ENCODE assay signal across 8 mouse cellular contexts in genomic region chr7:25241062-25241461, GRCm38 (mm10). TPM values are rescaled to one million over a fixed set of nuclear protein-coding genes. Genes with fewer than 3 reads are reported as not detected.
DNase-seq lines count a peak whose midpoint lies in the region; ATAC-seq lines count a peak whose summit lies in the region.

No protein-coding gene starts in this region.

- no peaks in the 10 kb centered on the region for H3K9me3 ChIP-seq in hindbrain, embryonic 11.5 days (ENCODE audit: control insufficient read depth, low read length)
- H3K9me3 ChIP-seq in hindbrain, embryonic 12.5 days (replicated peaks) = no peaks in the 10 kb centered on the region
- no peaks in the 10 kb centered on the region for H3K9me3 ChIP-seq in limb, embryonic 11.5 days (ENCODE audit: control insufficient read depth, low read length)

- WGBS in hindbrain, embryonic 11.5 days = 26% methylated on average over 2 of the region's 2 CpGs
- 26% methylated on average over 2 of the region's 2 CpGs for WGBS in hindbrain, embryonic 12.5 days
- WGBS in limb, embryonic 11.5 days = 21% methylated on average over 2 of the region's 2 CpGs

- no peaks in the 10 kb centered on the region for H3K27me3 ChIP-seq in hindbrain, embryonic 11.5 days (ENCODE audit: control insufficient read depth, insufficient read depth, low read length)
- H3K27me3 ChIP-seq in hindbrain, embryonic 12.5 days = no peaks in the 10 kb centered on the region
- no peaks in the 10 kb centered on the region for H3K27me3 ChIP-seq in limb, embryonic 11.5 days (ENCODE audit: control insufficient read depth, insufficient read depth, low read length)

- no peak for ATAC-seq in hindbrain, embryonic 11.5 days (ENCODE audit: low FRiP score)
- ATAC-seq in hindbrain, embryonic 12.5 days (ENCODE audit: low FRiP score) = no peak
- no peak for ATAC-seq in limb, embryonic 11.5 days (ENCODE audit: insufficient number of reproducible peaks, low FRiP score, low TSS enrichment, low read depth)
- ATAC-seq in granulocyte monocyte progenitor cell, adult 5-6 weeks (replicated peaks; ENCODE audit: poor library complexity, severe bottlenecking) = no peak

- no peaks in the 10 kb centered on the region for H3K36me3 ChIP-seq in hindbrain, embryonic 11.5 days (ENCODE audit: control insufficient read depth, insufficient read depth, low read length)
- H3K36me3 ChIP-seq in hindbrain, embryonic 12.5 days = peaks cover 15% of the 10 kb centered on the region
- peaks cover 8% of the 10 kb centered on the region for H3K36me3 ChIP-seq in limb, embryonic 11.5 days (ENCODE audit: control insufficient read depth, insufficient read depth, low read length)

- peak; percentile 54 for DNase-seq in hindbrain, embryonic 11.5 days (ENCODE audit: low spot score)
- DNase-seq in NIH3T3 (ENCODE audit: low read depth) = peak; percentile 93
- DNase-seq in forelimb bud, embryonic 11.5 days (ENCODE audit: low read depth, low spot score) = peak; percentile 43
- peak; percentile 81 for DNase-seq in heart, postnatal 4 days
- peak; percentile 57 for DNase-seq in limb, embryonic 11.5 days (ENCODE audit: low spot score)
- DNase-seq in right cerebral cortex, adult 18-20 months = peak; percentile 92

- no peaks in the 10 kb centered on the region; the same call in 1 of the 2 replicates for H3K4me1 ChIP-seq in hindbrain, embryonic 11.5 days (replicated peaks; ENCODE audit: control insufficient read depth, insufficient read depth, low read length)
- H3K4me1 ChIP-seq in hindbrain, embryonic 12.5 days = peaks cover 19% of the 10 kb centered on the region
- peaks cover 3% of the 10 kb centered on the region; the same call in 1 of the 2 replicates for H3K4me1 ChIP-seq in limb, embryonic 11.5 days (ENCODE audit: control insufficient read depth, insufficient read depth, low read length)

- H3K9ac ChIP-seq in hindbrain, embryonic 11.5 days (ENCODE audit: low read depth, low read length) = no peak overlapping the region
- no peak overlapping the region for H3K9ac ChIP-seq in hindbrain, embryonic 12.5 days
- no peak overlapping the region for H3K9ac ChIP-seq in limb, embryonic 11.5 days (ENCODE audit: low read length)

- H3K4me2 ChIP-seq in hindbrain, embryonic 11.5 days (replicated peaks; ENCODE audit: low read depth, low read length) = no peak overlapping the region
- H3K4me2 ChIP-seq in hindbrain, embryonic 12.5 days (replicated peaks) = no peak overlapping the region
- H3K4me2 ChIP-seq in limb, embryonic 11.5 days (ENCODE audit: low read depth, severe bottlenecking) = no peak overlapping the region

- no peak overlapping the region for H3K27ac ChIP-seq in hindbrain, embryonic 11.5 days (ENCODE audit: low read depth, low read length)
- no peak overlapping the region; the same call in 1 of the 2 replicates for H3K27ac ChIP-seq in hindbrain, embryonic 12.5 days
- H3K27ac ChIP-seq in limb, embryonic 11.5 days (replicated peaks; ENCODE audit: low read depth, low read length) = no peak overlapping the region

- H3K4me3 ChIP-seq in hindbrain, embryonic 11.5 days (ENCODE audit: low read depth, low read length) = no peak overlapping the region
- H3K4me3 ChIP-seq in hindbrain, embryonic 12.5 days = no peak overlapping the region
- no peak overlapping the region for H3K4me3 ChIP-seq in limb, embryonic 11.5 days (ENCODE audit: low read depth, low read length)

RNA-seq across cellular contexts. Expression of gene Gsk3a, which starts 3.4 kb away (rescaled TPM):
- 14.1 and 16.1 TPM in 2 replicates for polyA plus RNA-seq in hindbrain, embryonic 11.5 days (2014; fragmentation: Nextera tagmentation; extraction: Ambion mirVana)
- polyA plus RNA-seq in hindbrain, embryonic 12.5 days (2016; fragmentation: Nextera tagmentation; extraction: Ambion mirVana) = 17.2 and 19.6 TPM in 2 replicates
- 10 to 100 TPM; 68.2 to 70.9 TPM for total RNA-seq in heart, postnatal 4 days (2021)
- polyA plus RNA-seq in limb, embryonic 11.5 days (2014; fragmentation: Nextera tagmentation; extraction: Ambion mirVana) = 15.8 and 17.3 TPM in 2 replicates
- 76.4 and 110 TPM in 2 replicates for total RNA-seq in granulocyte monocyte progenitor cell, adult 5-6 weeks (2014; fragmentation: Nextera tagmentation)
- total RNA-seq in granulocyte monocyte progenitor cell, adult 5-6 weeks (2017) = 41.8 and 45.8 TPM in 2 replicates

RNA-seq across cellular contexts. Expression of gene Erf, which starts 9.5 kb away (rescaled TPM):
- polyA plus RNA-seq in hindbrain, embryonic 11.5 days (2014; fragmentation: Nextera tagmentation; extraction: Ambion mirVana) = 12.8 and 14.2 TPM in 2 replicates
- polyA plus RNA-seq in hindbrain, embryonic 12.5 days (2016; fragmentation: Nextera tagmentation; extraction: Ambion mirVana) = 10.4 and 13.6 TPM in 2 replicates
- 10 to 100 TPM; 47.5 to 53.2 TPM for total RNA-seq in heart, postnatal 4 days (2021)
- 25.6 and 28.6 TPM in 2 replicates for polyA plus RNA-seq in limb, embryonic 11.5 days (2014; fragmentation: Nextera tagmentation; extraction: Ambion mirVana)
- 10.5 and 10.7 TPM in 2 replicates for total RNA-seq in granulocyte monocyte progenitor cell, adult 5-6 weeks (2014; fragmentation: Nextera tagmentation)
- 5.3 and 6.0 TPM in 2 replicates for total RNA-seq in granulocyte monocyte progenitor cell, adult 5-6 weeks (2017)

RNA-seq across cellular contexts. Expression of gene Zfp526, which starts 19.8 kb away (rescaled TPM):
- polyA plus RNA-seq in hindbrain, embryonic 11.5 days (2014; fragmentation: Nextera tagmentation; extraction: Ambion mirVana) = 2.9 and 3.9 TPM in 2 replicates
- polyA plus RNA-seq in hindbrain, embryonic 12.5 days (2016; fragmentation: Nextera tagmentation; extraction: Ambion mirVana) = 2.3 and 2.9 TPM in 2 replicates
- 10 to 100 TPM in 1 of 2 experiments, 1 to 10 TPM in 1; 9.9 to 10.2 TPM for total RNA-seq in heart, postnatal 4 days (2021)
- polyA plus RNA-seq in limb, embryonic 11.5 days (2014; fragmentation: Nextera tagmentation; extraction: Ambion mirVana) = 3.2 and 3.4 TPM in 2 replicates
- 9.8 and 10.0 TPM in 2 replicates for total RNA-seq in granulocyte monocyte progenitor cell, adult 5-6 weeks (2014; fragmentation: Nextera tagmentation)
- 4.9 and 5.2 TPM in 2 replicates for total RNA-seq in granulocyte monocyte progenitor cell, adult 5-6 weeks (2017)

RNA-seq across cellular contexts. Expression of gene Dedd2, which starts 20.6 kb away (rescaled TPM):
- polyA plus RNA-seq in hindbrain, embryonic 11.5 days (2014; fragmentation: Nextera tagmentation; extraction: Ambion mirVana) = 7.3 and 8.5 TPM in 2 replicates
- polyA plus RNA-seq in hindbrain, embryonic 12.5 days (2016; fragmentation: Nextera tagmentation; extraction: Ambion mirVana) = 11.9 and 13.9 TPM in 2 replicates
- total RNA-seq in heart, postnatal 4 days (2021) = 1 to 10 TPM; 7.2 to 9.6 TPM
- 9.9 and 11.0 TPM in 2 replicates for polyA plus RNA-seq in limb, embryonic 11.5 days (2014; fragmentation: Nextera tagmentation; extraction: Ambion mirVana)
- 13.5 and 22.0 TPM in 2 replicates for total RNA-seq in granulocyte monocyte progenitor cell, adult 5-6 weeks (2014; fragmentation: Nextera tagmentation)
- 16.9 and 18.4 TPM in 2 replicates for total RNA-seq in granulocyte monocyte progenitor cell, adult 5-6 weeks (2017)

RNA-seq across cellular contexts. Expression of gene Cic, which starts 26.4 kb away (rescaled TPM):
- polyA plus RNA-seq in hindbrain, embryonic 11.5 days (2014; fragmentation: Nextera tagmentation; extraction: Ambion mirVana) = 25.4 and 39.0 TPM in 2 replicates
- polyA plus RNA-seq in hindbrain, embryonic 12.5 days (2016; fragmentation: Nextera tagmentation; extraction: Ambion mirVana) = 41.1 and 42.4 TPM in 2 replicates
- 100 to 1,000 TPM; 108 to 109 TPM for total RNA-seq in heart, postnatal 4 days (2021)
- 32.5 and 34.2 TPM in 2 replicates for polyA plus RNA-seq in limb, embryonic 11.5 days (2014; fragmentation: Nextera tagmentation; extraction: Ambion mirVana)
- total RNA-seq in granulocyte monocyte progenitor cell, adult 5-6 weeks (2014; fragmentation: Nextera tagmentation) = 130 and 136 TPM in 2 replicates
- total RNA-seq in granulocyte monocyte progenitor cell, adult 5-6 weeks (2017) = 25.1 and 31.3 TPM in 2 replicates

Comparison
In these comparisons a context has a peak if more than half of its experiments do, and no peak if none do; other contexts are left out.
1. DNase-seq: peak in every context shown above with its lines; median percentile 93 in NIH3T3; 92 in right cerebral cortex, adult 18-20 months; 81 in heart, postnatal 4 days; 57 in limb, embryonic 11.5 days; 54 in hindbrain, embryonic 11.5 days; 43 in forelimb bud, embryonic 11.5 days.